Mouse (Mus musculus) forebrain, embryonic 11.5 days (tissue): ENCODE measurements around the gene Cbs. TPM values are rescaled to one million over a fixed set of nuclear protein-coding genes. Genes with fewer than 3 reads are reported as not detected.

Experiments
- ATAC-seq: fragments of 200-750 bp; cut with Nextera tagmentation; replicated peaks from 2 replicates; pipeline ENCODE4 v1.8.0; 2017; ENCODE audit warnings: moderate TSS enrichment; ENCODE audit not compliant: low FRiP score
- DNase-seq: peaks from one replicate; pipeline ENCODE4 v3.0.0-alpha.2; 2017; ENCODE audit warnings: low spot score
- H3K27ac ChIP-seq: fragments of 300-500 bp; sonication (generic); 2 replicates; pipeline ENCODE4 v1.5.1; 2014; ENCODE audit warnings: low read depth, low read length
- H3K27me3 ChIP-seq: fragments of 300-500 bp; sonication (generic); 2 replicates; pipeline ENCODE4 v1.6.1; 2014; ENCODE audit warnings: mild to moderate bottlenecking, low read length, mixed read lengths; ENCODE audit not compliant: control insufficient read depth, insufficient read depth
- H3K36me3 ChIP-seq: fragments of 300-500 bp; sonication (generic); 2 replicates; pipeline ENCODE4 v1.6.1; 2014; ENCODE audit warnings: mild to moderate bottlenecking, low read length, moderate library complexity, mixed read lengths; ENCODE audit not compliant: control insufficient read depth, insufficient read depth
- H3K4me1 ChIP-seq: fragments of 300-500 bp; sonication (generic); replicated peaks from 2 replicates; pipeline ENCODE4 v1.6.1; 2014; ENCODE audit warnings: low read length, mixed read lengths; ENCODE audit not compliant: control insufficient read depth, insufficient read depth
- H3K4me2 ChIP-seq: fragments of 300-500 bp; sonication (generic); 2 replicates; pipeline ENCODE4 v1.6.1; 2014; ENCODE audit warnings: low read depth, mild to moderate bottlenecking, low read length, moderate library complexity, mixed read lengths; ENCODE audit not compliant: severe bottlenecking
- H3K4me3 ChIP-seq: fragments of 300-500 bp; sonication (generic); 2 replicates; pipeline ENCODE4 v1.5.1; 2014; ENCODE audit warnings: low read depth, low read length
- H3K9ac ChIP-seq: fragments of 300-500 bp; sonication (generic); 2 replicates; pipeline ENCODE4 v1.6.1; 2014; ENCODE audit warnings: low read length
- H3K9me3 ChIP-seq: fragments of 300-500 bp; sonication (generic); 2 replicates; pipeline ENCODE4 v1.6.1; 2016; ENCODE audit warnings: low read length, mixed read lengths; ENCODE audit not compliant: control insufficient read depth
- WGBS: fragments of 180-500 bp; shearing (Covaris S2); extraction: QIAGEN DNeasy Blood & Tissue Kit; methylation state at CpG from one replicate; pipeline ENCODE4 v1.1.7; 2014; 5-methylcytosine and 5-hydroxymethylcytosine counted together
- polyA plus RNA-seq: library from polyadenylated mRNA; unstranded; fragments of >200 nt; fragmentation: Nextera tagmentation; extraction: Ambion mirVana; gene quantifications from 2 replicates; pipeline ENCODE4 v1.2.1, GENCODE M21; 2014

Gene Cbs
- polyA plus RNA-seq, 1 experiment from 2014 or later: 1.4 TPM

DNA sequence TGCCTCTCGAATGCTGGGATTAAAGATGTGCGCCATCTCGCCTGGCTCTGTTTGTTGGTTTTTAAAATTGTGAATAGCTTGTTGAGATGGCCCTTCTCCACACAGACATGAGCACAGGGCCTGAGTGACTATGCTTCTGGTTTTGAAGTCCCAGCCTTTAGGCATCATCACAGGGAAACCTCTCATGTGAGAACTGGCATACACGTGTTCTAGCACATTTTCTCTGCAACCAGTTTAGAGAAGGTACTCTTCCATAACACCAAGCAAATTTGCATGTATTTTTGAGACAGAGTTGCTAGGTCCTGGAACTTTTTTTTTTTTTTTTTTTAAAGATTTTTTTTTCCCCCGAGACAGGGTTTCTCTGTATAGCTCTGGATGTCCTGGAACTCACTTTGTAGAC is 19.6 kb upstream of the Cbs start:
- ATAC-seq (no peak), DNase-seq (no peak)
- H3K9me3 ChIP-seq: no peaks in the 10 kb centered on the region
- WGBS: 84% methylated on average over 5 of the region's 5 CpGs
- H3K36me3 ChIP-seq: peaks cover 20% of the 10 kb centered on the region
- H3K4me1 ChIP-seq: peaks cover 9% of the 10 kb centered on the region; the same call in 1 of the 2 replicates
- no peak overlapping the region; the same call in 1 of the 2 replicates for H3K4me2 ChIP-seq
- no peak overlapping the region for H3K4me3 ChIP-seq
- H3K27me3 ChIP-seq: no peaks in the 10 kb centered on the region
- no peak overlapping the region for H3K9ac ChIP-seq
- H3K27ac ChIP-seq: no peak overlapping the region

DNA sequence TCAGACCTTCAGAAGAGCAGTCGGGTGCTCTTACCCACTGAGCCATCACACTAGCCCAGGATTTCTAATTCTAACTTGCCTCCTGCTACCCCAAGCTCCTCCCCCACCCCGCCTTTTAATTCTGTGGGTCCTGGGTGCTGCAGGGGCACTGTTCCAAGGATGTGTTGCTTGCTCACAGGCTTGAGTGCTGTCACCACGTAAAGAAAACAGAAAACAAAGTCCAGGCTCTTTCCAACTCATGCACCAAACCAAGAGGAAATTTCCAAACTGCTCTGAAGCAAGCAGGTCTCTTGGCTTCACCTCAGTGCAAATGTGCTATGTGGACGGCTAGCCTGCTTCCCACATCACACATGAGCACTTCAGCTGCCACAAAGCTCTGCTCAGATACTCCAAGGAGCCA is 18.3 kb upstream of the Cbs start:
- DNase-seq (no peak), ATAC-seq (no peak)
- Histone ChIP-seq H3K27me3 (no peaks in the 10 kb centered on the region), H3K4me1 (peaks cover 9% of the 10 kb centered on the region; the same call in 1 of the 2 replicates), H3K36me3 (peaks cover 29% of the 10 kb centered on the region), H3K4me2 (no peak overlapping the region), H3K27ac (no peak overlapping the region), H3K4me3 (no peak overlapping the region), H3K9me3 (no peaks in the 10 kb centered on the region), H3K9ac (no peak overlapping the region)
- WGBS: 85% methylated on average over 4 of the region's 4 CpGs

DNA sequence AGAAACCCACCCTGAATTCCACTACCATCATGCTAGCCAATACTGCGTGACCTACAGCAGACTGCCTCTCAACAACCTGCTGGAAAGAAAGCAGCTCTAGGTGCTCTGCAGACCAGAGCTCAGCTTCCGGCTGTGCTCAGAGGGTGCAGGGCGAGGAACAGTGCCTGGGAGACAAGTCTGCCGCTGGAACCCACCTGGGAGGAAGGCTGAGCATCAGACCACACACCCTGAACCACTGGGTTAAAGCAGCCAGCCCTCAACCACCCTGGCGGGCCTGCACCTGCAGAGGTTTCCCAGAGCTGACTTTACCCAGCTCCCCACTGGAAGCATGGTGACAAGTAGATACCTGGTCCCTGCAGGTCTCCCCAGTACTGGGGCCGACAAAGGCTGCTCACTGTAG is 16.2 kb upstream of the Cbs start:
- Histone ChIP-seq H3K36me3 (peaks cover 38% of the 10 kb centered on the region), H3K9ac (no peak overlapping the region), H3K27ac (no peak overlapping the region), H3K9me3 (no peaks in the 10 kb centered on the region), H3K4me3 (no peak overlapping the region), H3K4me1 (peaks cover 6% of the 10 kb centered on the region; the same call in 1 of the 2 replicates), H3K4me2 (no peak overlapping the region), H3K27me3 (no peaks in the 10 kb centered on the region)
- DNase-seq (no peak), ATAC-seq (no peak)
- 92% methylated on average over 6 of the region's 6 CpGs for WGBS

DNA sequence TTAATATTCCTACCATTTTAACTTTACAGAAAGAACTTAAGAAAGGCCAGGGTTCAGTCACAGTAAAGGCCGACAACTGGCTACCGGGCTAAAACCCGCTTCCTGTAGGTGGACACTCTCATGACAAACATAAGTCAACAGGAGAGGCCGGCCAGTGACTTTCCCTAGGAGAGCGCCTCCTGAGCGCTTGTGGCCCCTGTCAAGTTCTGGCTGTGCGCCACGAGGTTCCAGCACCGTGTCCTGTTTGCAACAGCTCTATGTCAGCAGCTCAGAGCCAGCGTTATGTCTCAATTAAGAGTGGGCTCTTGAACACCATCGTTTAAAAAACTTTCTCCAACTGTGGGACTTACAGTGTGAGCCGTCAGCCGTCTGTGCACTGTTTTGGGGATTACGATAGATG is 15.1 kb upstream of the Cbs start:
- Histone ChIP-seq H3K4me1 (peaks cover 1% of the 10 kb centered on the region; the same call in 1 of the 2 replicates), H3K36me3 (peaks cover 38% of the 10 kb centered on the region), H3K4me3 (no peak overlapping the region), H3K9ac (no peak overlapping the region), H3K27me3 (no peaks in the 10 kb centered on the region), H3K9me3 (no peaks in the 10 kb centered on the region), H3K4me2 (no peak overlapping the region), H3K27ac (no peak overlapping the region)
- ATAC-seq: no peak
- no peak for DNase-seq
- 94% methylated on average over 14 of the region's 14 CpGs for WGBS

DNA sequence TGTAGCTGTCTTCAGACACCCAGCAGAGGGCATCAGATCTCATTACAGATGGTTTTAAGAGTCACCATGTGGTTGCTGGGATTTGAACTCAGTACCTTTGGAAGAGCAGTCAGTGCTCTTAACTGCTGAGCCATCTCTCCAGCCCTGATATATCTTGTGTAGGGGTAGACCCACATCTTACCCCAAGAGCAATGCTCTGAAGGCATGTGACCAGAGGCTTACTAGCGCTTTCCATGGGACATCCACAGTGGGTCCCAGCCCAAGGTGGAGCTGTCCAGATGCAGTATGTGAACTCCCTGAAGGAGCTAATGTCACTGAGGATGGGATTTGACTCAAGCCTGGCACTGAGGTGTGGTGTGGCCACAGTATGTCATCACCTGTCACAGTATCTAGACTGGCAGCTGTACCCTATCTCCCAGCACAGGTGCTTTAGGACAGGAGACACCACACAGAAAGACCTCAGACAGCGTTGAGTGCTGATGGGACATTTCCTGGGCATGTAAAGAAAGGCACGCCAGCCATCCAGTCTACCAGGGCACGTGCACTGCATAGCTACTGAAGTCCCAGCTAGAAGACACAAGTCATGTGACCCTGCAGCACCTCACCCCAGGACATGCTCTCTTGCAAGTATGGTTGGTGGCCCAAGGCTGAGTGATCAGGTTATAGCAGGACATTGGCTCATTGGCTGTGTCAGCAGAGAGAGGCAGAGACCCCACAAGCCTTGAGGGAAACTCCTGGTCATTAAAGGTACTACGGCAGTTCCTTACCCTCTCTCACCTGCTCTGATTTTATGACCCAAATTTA is 9.4 kb upstream of the Cbs start:
- Histone ChIP-seq H3K27ac (no peak overlapping the region), H3K9me3 (no peaks in the 10 kb centered on the region), H3K36me3 (peaks cover 25% of the 10 kb centered on the region), H3K4me3 (no peak overlapping the region), H3K4me1 (no peaks in the 10 kb centered on the region), H3K9ac (no peak overlapping the region), H3K4me2 (no peak overlapping the region), H3K27me3 (no peaks in the 10 kb centered on the region)
- WGBS: 94% methylated on average over 5 of the region's 5 CpGs
- ATAC-seq (no peak), DNase-seq (peak; percentile 54)

DNA sequence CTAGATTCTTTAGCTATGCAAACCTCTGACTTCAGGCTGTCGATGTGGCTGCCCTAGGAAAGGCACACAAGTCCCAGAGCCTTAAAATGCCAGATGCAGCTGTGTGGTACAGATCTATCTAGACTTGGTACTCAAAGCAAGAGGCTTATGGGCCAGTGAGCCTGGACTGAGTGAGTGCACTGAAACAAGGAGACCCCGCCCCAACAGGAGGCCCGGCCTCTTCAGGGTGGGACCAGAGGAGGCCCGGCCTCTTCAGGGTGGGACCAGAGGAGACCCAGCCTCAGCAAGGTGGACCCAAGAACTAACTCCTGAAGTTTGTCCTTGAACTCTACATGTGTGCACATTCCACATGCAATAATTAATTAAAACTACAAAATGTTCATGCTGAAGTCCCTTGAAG is 5.9 kb upstream of the Cbs start:
- Histone ChIP-seq H3K9ac (no peak overlapping the region), H3K4me2 (no peak overlapping the region), H3K36me3 (peaks cover 7% of the 10 kb centered on the region), H3K27ac (no peak overlapping the region), H3K4me3 (no peak overlapping the region), H3K9me3 (no peaks in the 10 kb centered on the region), H3K4me1 (no peaks in the 10 kb centered on the region), H3K27me3 (no peaks in the 10 kb centered on the region)
- DNase-seq (no peak), ATAC-seq (no peak)
- 80% methylated on average over 4 of the region's 4 CpGs for WGBS

DNA sequence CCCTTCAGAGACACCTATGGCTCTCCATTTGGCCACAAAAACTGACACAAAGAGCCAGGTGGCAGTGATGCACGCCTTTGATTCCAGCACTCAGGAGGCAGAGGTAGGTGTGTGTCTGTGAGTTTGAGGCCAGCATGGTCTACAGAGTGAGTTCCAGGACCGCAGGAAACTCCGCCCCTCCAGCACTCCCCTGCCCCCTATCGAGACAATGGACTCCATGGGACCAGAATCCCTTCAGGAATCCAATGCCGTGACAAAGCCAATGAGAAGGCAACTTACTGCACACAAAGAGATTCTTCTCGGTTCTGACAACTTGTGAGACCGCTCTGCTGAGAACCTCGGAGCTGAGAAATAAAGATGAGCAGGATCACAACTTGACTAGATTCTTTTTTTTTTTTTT is 5.3 kb upstream of the Cbs start:
- DNase-seq: no peak
- WGBS: 31% methylated on average over 8 of the region's 8 CpGs
- Histone ChIP-seq H3K9ac (no peak overlapping the region), H3K36me3 (peaks cover 7% of the 10 kb centered on the region), H3K4me1 (peaks cover 1% of the 10 kb centered on the region; the same call in 1 of the 2 replicates), H3K9me3 (no peaks in the 10 kb centered on the region), H3K27me3 (peaks cover under 1% of the 10 kb centered on the region; the same call in 1 of the 2 replicates), H3K27ac (no peak overlapping the region), H3K4me3 (no peak overlapping the region), H3K4me2 (no peak overlapping the region)
- no peak for ATAC-seq

DNA sequence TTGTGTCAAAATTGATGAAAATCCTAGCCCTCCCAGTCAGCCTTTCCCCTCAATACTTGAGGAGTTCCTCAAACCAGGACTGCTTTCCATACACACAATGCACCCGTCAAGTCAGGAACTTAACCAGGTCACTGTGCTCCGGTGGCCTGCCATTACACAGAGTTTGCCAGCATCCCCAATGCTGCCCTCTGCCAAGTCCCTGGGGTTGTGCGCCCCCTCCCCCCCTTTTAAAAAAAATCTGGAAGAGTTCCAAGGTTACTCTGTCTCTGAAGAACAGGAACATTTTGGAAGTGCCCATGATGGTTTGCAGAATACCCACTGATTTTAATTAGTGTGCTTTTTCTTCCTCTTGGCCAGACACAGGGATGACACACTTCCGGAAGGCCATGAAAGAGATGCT is 2.6 kb upstream of the Cbs start:
- Histone ChIP-seq H3K27me3 (peaks cover 18% of the 10 kb centered on the region), H3K4me1 (peaks cover 10% of the 10 kb centered on the region), H3K4me2 (no peak overlapping the region), H3K4me3 (no peak overlapping the region), H3K27ac (no peak overlapping the region), H3K9me3 (no peaks in the 10 kb centered on the region), H3K9ac (no peak overlapping the region), H3K36me3 (no peaks in the 10 kb centered on the region)
- DNase-seq (no peak), ATAC-seq (no peak)
- WGBS: 70% methylated on average over 4 of the region's 4 CpGs
